Mouse (Mus musculus): ENCODE measurements around the gene Trim9. TPM values are rescaled to one million over a fixed set of nuclear protein-coding genes. Genes with fewer than 3 reads are reported as not detected.
A peak's percentile ranks its signal among the peaks of the same experiment; 100 is the strongest.

The Trim9 gene
- 0.42 and 0.43 TPM in 2 replicates for polyA plus RNA-seq (2015; fragmentation: Nextera tagmentation; extraction: Ambion mirVana)

DNA sequence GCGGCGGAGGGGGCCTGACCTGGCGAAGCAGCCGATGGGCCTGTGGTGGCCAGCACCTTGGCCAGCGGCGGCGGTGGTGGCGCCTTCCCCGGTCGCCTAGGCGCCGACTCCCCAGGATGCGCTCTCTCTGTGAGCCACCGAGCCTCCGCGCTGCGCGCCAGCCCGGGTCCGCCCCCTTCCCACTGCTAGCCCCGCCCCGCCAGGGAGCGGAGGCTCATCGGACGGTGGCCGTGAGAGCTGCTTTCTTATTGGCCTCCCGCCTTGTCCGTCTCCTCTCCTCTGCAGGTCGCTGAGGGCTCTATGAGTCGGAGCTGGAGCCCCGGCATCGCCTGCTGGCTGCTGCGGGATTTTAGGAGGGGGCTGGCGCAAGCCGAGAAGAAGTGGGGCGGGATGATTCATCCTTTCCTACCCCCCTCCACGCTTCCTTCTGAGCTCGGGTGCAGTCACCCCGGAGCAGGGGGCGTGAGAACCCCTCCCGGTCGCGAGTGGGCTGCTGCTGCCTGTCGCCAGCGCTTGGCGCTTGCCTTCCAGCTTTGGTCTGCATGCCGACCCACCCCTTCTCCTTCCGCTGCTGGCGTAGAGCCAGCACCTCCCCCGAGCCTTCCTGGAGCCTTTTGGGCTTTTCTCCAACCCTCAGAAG, at the start of gene Trim9:
TSS of gene Trim9 (minus strand) at position 413 of the 640 bp plus-strand sequence.
- H3K36me3 ChIP-seq (ENCODE audit: insufficient read depth, low read length): no peaks in the 10 kb centered on the region
- WGBS: 1% methylated on average over 40 of the region's 50 CpGs
- peaks cover 13% of the 10 kb centered on the region; the same call in 1 of the 2 replicates for H3K4me1 ChIP-seq (ENCODE audit: insufficient read depth, low read depth, low read length)
- peak within 1 kb of the TSS; percentile 43 for H3K4me3 ChIP-seq (ENCODE audit: low read depth, low read length)
- DNase-seq (ENCODE audit: low spot score): peak; percentile 96
- H3K27me3 ChIP-seq (replicated peaks; ENCODE audit: insufficient read depth, low read length): peaks cover 20% of the 10 kb centered on the region
- no peak within 1 kb of the TSS for H3K27ac ChIP-seq (ENCODE audit: low read length)
- H3K9ac ChIP-seq (replicated peaks; ENCODE audit: low read depth): no peak within 1 kb of the TSS
- TF ChIP-seq CTCF (IDR thresholded peaks at IDR 0.05) (peak; percentile 1; the same call in 1 of the 2 replicates), EP300 (IDR thresholded peaks at IDR 0.05) (no peak)
- H3K4me2 ChIP-seq (replicated peaks; ENCODE audit: low read depth, low read length): peak within 1 kb of the TSS; percentile 75
- peak; percentile 99 for ATAC-seq
- H3K9me3 ChIP-seq (ENCODE audit: low read length): no peaks in the 10 kb centered on the region

DNA sequence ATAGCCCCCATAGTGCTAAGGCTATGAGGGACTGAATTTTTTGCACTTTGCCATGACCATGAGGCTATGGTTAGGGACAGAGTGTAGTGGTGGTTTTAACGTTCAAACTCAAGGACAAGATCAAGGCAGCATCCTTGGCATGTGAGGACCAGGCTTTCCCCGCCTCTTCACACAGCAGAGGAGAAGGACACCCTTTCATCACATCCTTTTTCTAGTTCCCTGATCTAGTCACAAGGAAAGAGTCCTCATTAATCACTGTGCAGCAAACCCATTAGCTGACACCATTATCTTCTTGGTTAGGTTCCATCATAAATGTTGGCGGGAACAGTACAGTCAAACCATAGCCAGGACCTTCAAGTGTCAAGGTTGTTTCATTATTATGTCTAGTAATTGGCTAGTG, 47.6 kb upstream of the Trim9 start:
- Histone ChIP-seq H3K4me1 (ENCODE audit: insufficient read depth, low read depth, low read length) (no peaks in the 10 kb centered on the region), H3K36me3 (ENCODE audit: insufficient read depth, low read length) (no peaks in the 10 kb centered on the region), H3K27me3 (replicated peaks; ENCODE audit: insufficient read depth, low read length) (no peaks in the 10 kb centered on the region), H3K4me2 (replicated peaks; ENCODE audit: low read depth, low read length) (no peak overlapping the region), H3K9me3 (ENCODE audit: low read length) (no peaks in the 10 kb centered on the region), H3K27ac (ENCODE audit: low read length) (no peak overlapping the region), H3K4me3 (ENCODE audit: low read depth, low read length) (no peak overlapping the region), H3K9ac (replicated peaks; ENCODE audit: low read depth) (no peak overlapping the region)
- no peak for ATAC-seq
- DNase-seq (ENCODE audit: low spot score): no peak
- WGBS: 76% methylated on average over 3 of the region's 3 CpGs
- no peak for TF ChIP-seq EP300 (IDR thresholded peaks at IDR 0.05)
- no peak for TF ChIP-seq CTCF (IDR thresholded peaks at IDR 0.05)

DNA sequence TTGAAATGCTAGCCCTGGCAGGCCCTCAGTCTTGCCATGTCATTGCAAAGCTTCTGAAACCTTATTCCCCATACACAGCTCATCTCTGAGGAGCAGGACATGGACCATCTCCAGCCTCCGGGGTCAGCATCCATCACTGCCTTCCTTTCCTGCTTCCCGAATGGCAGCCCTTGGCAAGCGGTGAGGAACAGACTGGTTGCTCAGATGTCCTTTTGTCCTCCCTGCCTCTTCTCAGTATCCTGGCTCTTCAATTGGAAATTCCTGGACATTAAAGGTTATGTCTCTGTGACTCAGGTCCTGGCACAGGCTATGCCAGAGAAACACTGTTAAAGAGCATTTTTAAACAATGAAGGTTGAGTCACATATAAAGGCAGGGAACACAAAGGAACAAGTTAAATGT, 43.8 kb upstream of the Trim9 start:
- Histone ChIP-seq H3K4me2 (replicated peaks; ENCODE audit: low read depth, low read length) (no peak overlapping the region), H3K27me3 (replicated peaks; ENCODE audit: insufficient read depth, low read length) (no peaks in the 10 kb centered on the region), H3K27ac (ENCODE audit: low read length) (no peak overlapping the region), H3K4me3 (ENCODE audit: low read depth, low read length) (no peak overlapping the region), H3K36me3 (ENCODE audit: insufficient read depth, low read length) (no peaks in the 10 kb centered on the region), H3K4me1 (ENCODE audit: insufficient read depth, low read depth, low read length) (no peaks in the 10 kb centered on the region), H3K9ac (replicated peaks; ENCODE audit: low read depth) (no peak overlapping the region), H3K9me3 (ENCODE audit: low read length) (no peaks in the 10 kb centered on the region)
- TF ChIP-seq CTCF (IDR thresholded peaks at IDR 0.05) (no peak), EP300 (IDR thresholded peaks at IDR 0.05) (no peak)
- DNase-seq (ENCODE audit: low spot score): no peak
- no peak for ATAC-seq
- WGBS: 78% methylated on average over 3 of the region's 3 CpGs

DNA sequence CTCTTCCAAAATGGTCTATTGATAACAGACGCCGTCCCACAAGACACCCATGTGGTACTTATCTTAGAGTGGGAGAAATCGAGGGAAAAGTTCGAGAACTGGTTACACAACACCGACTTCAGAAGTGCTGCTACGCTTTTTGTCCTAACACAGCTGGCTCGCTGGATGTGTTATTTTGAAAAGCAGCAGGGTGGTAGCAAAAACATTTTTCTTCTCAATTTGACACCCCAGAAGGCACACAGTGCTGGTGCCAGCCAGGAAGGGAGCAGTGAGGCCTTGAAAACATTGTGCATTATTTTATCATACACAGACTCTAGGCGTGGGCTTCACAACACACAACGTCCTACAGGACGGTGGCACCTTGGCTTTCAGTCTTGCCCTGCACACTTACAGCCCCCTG, 27.6 kb upstream of the Trim9 start:
- 65% methylated on average over 10 of the region's 10 CpGs for WGBS

DNA sequence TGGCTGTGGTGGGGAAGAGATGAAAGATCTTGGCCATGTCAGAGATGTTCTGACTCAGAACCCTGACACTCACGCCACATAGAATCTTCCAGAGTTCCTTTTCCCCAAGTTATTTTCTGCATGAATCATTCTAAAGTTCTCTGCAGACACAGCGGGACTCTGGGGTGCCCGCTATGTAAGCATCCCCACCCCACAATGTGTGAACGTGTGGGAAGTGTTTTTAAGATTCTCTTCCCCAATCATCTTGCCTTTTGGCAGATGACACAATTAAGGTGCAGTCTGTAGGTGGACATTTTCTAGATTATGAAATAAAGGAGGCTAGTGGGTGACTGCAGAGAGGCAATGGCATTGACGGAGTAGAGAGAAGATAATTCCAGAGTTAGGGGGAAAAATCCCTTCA, 25.5 kb upstream of the Trim9 start:
- Histone ChIP-seq H3K27me3 (replicated peaks; ENCODE audit: insufficient read depth, low read length) (no peaks in the 10 kb centered on the region), H3K4me2 (replicated peaks; ENCODE audit: low read depth, low read length) (no peak overlapping the region), H3K9ac (replicated peaks; ENCODE audit: low read depth) (no peak overlapping the region), H3K4me3 (ENCODE audit: low read depth, low read length) (no peak overlapping the region), H3K4me1 (ENCODE audit: insufficient read depth, low read depth, low read length) (no peaks in the 10 kb centered on the region), H3K36me3 (ENCODE audit: insufficient read depth, low read length) (no peaks in the 10 kb centered on the region), H3K27ac (ENCODE audit: low read length) (no peak overlapping the region), H3K9me3 (ENCODE audit: low read length) (no peaks in the 10 kb centered on the region)
- WGBS: 77% methylated on average over 5 of the region's 5 CpGs
- no peak for TF ChIP-seq EP300 (IDR thresholded peaks at IDR 0.05)
- TF ChIP-seq CTCF (IDR thresholded peaks at IDR 0.05): no peak
- DNase-seq (ENCODE audit: low spot score) (no peak), ATAC-seq (no peak)

More for the DNA sequence above, 27.6 kb upstream of the Trim9 start:
- no peaks in the 10 kb centered on the region for H3K9me3 ChIP-seq (ENCODE audit: low read length)
- H3K4me3 ChIP-seq (ENCODE audit: low read depth, low read length): no peak overlapping the region
- H3K9ac ChIP-seq (replicated peaks; ENCODE audit: low read depth): no peak overlapping the region
- DNase-seq (ENCODE audit: low spot score): no peak
- ATAC-seq: no peak
- TF ChIP-seq EP300 (IDR thresholded peaks at IDR 0.05) (no peak), CTCF (IDR thresholded peaks at IDR 0.05) (no peak)
- H3K36me3 ChIP-seq (ENCODE audit: insufficient read depth, low read length): no peaks in the 10 kb centered on the region
- no peaks in the 10 kb centered on the region for H3K27me3 ChIP-seq (replicated peaks; ENCODE audit: insufficient read depth, low read length)
- H3K4me2 ChIP-seq (replicated peaks; ENCODE audit: low read depth, low read length): no peak overlapping the region
- H3K27ac ChIP-seq (ENCODE audit: low read length): no peak overlapping the region
- no peaks in the 10 kb centered on the region for H3K4me1 ChIP-seq (ENCODE audit: insufficient read depth, low read depth, low read length)

DNA sequence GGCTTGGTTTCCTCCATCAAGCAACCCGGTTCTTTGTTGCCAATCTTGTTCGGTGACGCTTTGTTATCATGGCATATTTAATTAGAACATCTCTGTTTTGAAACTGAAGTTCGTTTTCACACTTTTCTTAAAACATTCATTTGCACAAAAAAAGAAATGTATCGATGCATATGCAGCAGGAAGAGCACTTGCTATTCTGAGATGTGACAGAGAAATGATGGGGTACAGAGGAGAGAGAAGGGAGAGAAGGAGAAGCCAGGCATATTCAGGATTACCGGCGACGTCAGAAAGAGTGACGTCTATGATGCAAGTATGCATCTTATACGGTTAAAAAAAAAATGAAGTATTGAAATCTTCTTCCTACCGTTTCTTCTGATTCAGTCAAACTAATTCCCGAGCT, 21.9 kb upstream of the Trim9 start:
- TF ChIP-seq EP300 (IDR thresholded peaks at IDR 0.05) (no peak), CTCF (IDR thresholded peaks at IDR 0.05) (no peak)
- H3K4me3 ChIP-seq (ENCODE audit: low read depth, low read length): no peak overlapping the region
- no peak for DNase-seq (ENCODE audit: low spot score)
- no peak overlapping the region for H3K27ac ChIP-seq (ENCODE audit: low read length)
- 81% methylated on average over 12 of the region's 12 CpGs for WGBS
- no peaks in the 10 kb centered on the region for H3K36me3 ChIP-seq (ENCODE audit: insufficient read depth, low read length)
- ATAC-seq: no peak
- no peak overlapping the region for H3K4me2 ChIP-seq (replicated peaks; ENCODE audit: low read depth, low read length)
- no peaks in the 10 kb centered on the region for H3K27me3 ChIP-seq (replicated peaks; ENCODE audit: insufficient read depth, low read length)
- H3K9ac ChIP-seq (replicated peaks; ENCODE audit: low read depth): no peak overlapping the region
- H3K9me3 ChIP-seq (ENCODE audit: low read length): no peaks in the 10 kb centered on the region
- no peaks in the 10 kb centered on the region for H3K4me1 ChIP-seq (ENCODE audit: insufficient read depth, low read depth, low read length)

All from lung, postnatal 0 days (tissue).